Mouse (Mus musculus) heart, embryonic 15.5 days (tissue): Measurements from ENCODE around the gene Thap3. TPM values are rescaled to one million over a fixed set of nuclear protein-coding genes. Genes with fewer than 3 reads are reported as not detected.

Experiments
- ATAC-seq: fragments of 200-750 bp; cut with Nextera tagmentation; replicated peaks from 2 replicates; pipeline ENCODE4 v1.8.0; 2017; ENCODE audit warnings: low read depth, moderate TSS enrichment; ENCODE audit not compliant: insufficient number of reproducible peaks, insufficient read depth, low FRiP score
- H3K27ac ChIP-seq: fragments of 300-500 bp; sonication (generic); 2 replicates; pipeline ENCODE4 v1.5.1; 2015; ENCODE audit warnings: mild to moderate bottlenecking, inconsistent platforms
- H3K27me3 ChIP-seq: fragments of 300-500 bp; sonication (generic); 2 replicates; pipeline ENCODE4 v1.6.1; 2015; ENCODE audit warnings: inconsistent platforms
- H3K36me3 ChIP-seq: fragments of 300-500 bp; sonication (generic); 2 replicates; pipeline ENCODE4 v1.6.1; 2015; ENCODE audit warnings: mild to moderate bottlenecking, inconsistent platforms
- H3K4me1 ChIP-seq: fragments of 300-500 bp; sonication (generic); replicated peaks from 2 replicates; pipeline ENCODE4 v1.6.1; 2015; ENCODE audit warnings: inconsistent platforms
- H3K4me2 ChIP-seq: fragments of 300-500 bp; sonication (generic); 2 replicates; pipeline ENCODE4 v1.6.1; 2015; ENCODE audit warnings: inconsistent platforms, mild to moderate bottlenecking, moderate library complexity
- H3K4me3 ChIP-seq: fragments of 300-500 bp; sonication (generic); 2 replicates; pipeline ENCODE4 v1.5.1; 2015; ENCODE audit warnings: mild to moderate bottlenecking, inconsistent platforms
- H3K9ac ChIP-seq: fragments of 300-500 bp; sonication (generic); 2 replicates; pipeline ENCODE4 v1.6.1; 2015; ENCODE audit warnings: mild to moderate bottlenecking, inconsistent platforms
- H3K9me3 ChIP-seq: fragments of 300-500 bp; sonication (generic); replicated peaks from 2 replicates; pipeline ENCODE4 v1.6.1; 2016; ENCODE audit warnings: inconsistent platforms
- WGBS: fragments of 180-500 bp; shearing (Covaris S2); methylation state at CpG from one replicate; pipeline ENCODE4 v1.1.7; 2015; ENCODE audit warnings: mixed read lengths; 5-methylcytosine and 5-hydroxymethylcytosine counted together
- polyA plus RNA-seq: library from polyadenylated mRNA; unstranded; fragments of >200 nt; fragmentation: Nextera tagmentation; extraction: Ambion mirVana; gene quantifications from 2 replicates; pipeline ENCODE4 v1.2.1, GENCODE M21; 2015

Thap3 gene
- polyA plus RNA-seq, 1 experiment from 2014 or later: 26.3 TPM

DNA sequence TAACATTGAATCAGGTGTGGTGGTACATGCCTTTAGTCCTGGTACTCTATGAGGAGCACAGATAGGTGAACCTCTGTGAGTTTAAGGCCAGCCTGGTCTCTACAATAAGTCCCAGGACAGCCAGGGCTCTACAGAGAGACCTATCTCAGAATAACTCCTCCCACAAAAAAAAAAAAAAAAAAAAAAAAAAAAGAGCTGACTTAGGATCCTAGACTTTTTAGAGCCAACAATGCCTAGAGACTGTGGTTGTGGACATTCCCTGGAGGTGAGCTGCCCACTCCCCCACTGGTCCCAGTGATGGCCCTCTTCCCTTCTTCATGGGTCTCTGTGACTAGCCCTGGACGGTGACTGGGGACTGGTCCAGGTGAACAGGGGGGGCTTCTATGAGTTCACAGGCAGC, 33.0 kb downstream of the Thap3 start:
- ATAC-seq: no peak
- 88% methylated on average over 1 of the region's 1 CpGs for WGBS
- no peaks in the 10 kb centered on the region for H3K9me3 ChIP-seq
- no peak overlapping the region for H3K4me3 ChIP-seq
- no peaks in the 10 kb centered on the region; the same call in 1 of the 2 replicates for H3K4me1 ChIP-seq
- no peak overlapping the region for H3K4me2 ChIP-seq
- no peaks in the 10 kb centered on the region for H3K27me3 ChIP-seq
- no peak overlapping the region for H3K9ac ChIP-seq
- no peak overlapping the region for H3K27ac ChIP-seq
- H3K36me3 ChIP-seq: peaks cover 57% of the 10 kb centered on the region

GRCm38 (mm10) chr4:151953209-151953608, 35.6 kb downstream of the Thap3 start:
- ATAC-seq: no peak
- Histone ChIP-seq H3K4me3 (no peak overlapping the region), H3K9me3 (no peaks in the 10 kb centered on the region), H3K36me3 (peaks cover 43% of the 10 kb centered on the region), H3K27me3 (no peaks in the 10 kb centered on the region), H3K4me1 (peaks cover 20% of the 10 kb centered on the region), H3K4me2 (no peak overlapping the region), H3K9ac (no peak overlapping the region), H3K27ac (no peak overlapping the region)
- 72% methylated on average over 6 of the region's 6 CpGs for WGBS

- Histone ChIP-seq H3K4me3 (no peak overlapping the region), H3K27ac (no peak overlapping the region), H3K4me2 (no peak overlapping the region), H3K4me1 (peaks cover 25% of the 10 kb centered on the region), H3K9me3 (no peaks in the 10 kb centered on the region), H3K27me3 (no peaks in the 10 kb centered on the region), H3K36me3 (peaks cover 20% of the 10 kb centered on the region), H3K9ac (no peak overlapping the region)
- 74% methylated on average over 14 of the region's 14 CpGs for WGBS
- no peak; the same call in 1 of the 2 replicates for ATAC-seq
These were observed 40.0 kb downstream of the Thap3 start for GRCm38 (mm10) chr4:151948497-151949471.

DNA sequence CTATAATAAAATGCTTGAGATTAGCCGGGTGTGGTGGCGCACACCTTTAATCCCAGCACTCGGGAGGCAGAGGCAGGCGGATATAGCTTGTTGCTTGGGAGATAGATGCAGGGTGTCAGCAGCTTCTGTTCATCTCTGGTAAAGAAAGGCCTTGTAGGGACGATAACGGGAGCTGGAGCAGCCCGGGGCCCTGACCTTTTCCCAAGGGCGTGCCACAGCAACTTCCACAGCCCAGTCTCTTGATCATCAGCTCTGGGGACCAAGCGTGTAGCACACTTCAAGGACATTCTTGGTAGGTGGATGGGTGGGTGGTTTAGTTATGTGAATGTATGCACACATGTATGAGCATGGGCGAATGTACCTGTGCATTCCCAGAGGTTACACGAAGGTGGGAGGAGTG, 42.6 kb downstream of the Thap3 start:
- H3K27me3 ChIP-seq: no peaks in the 10 kb centered on the region
- H3K27ac ChIP-seq: no peak overlapping the region
- peaks cover 25% of the 10 kb centered on the region for H3K4me1 ChIP-seq
- no peaks in the 10 kb centered on the region for H3K9me3 ChIP-seq
- WGBS: 68% methylated on average over 11 of the region's 11 CpGs
- no peaks in the 10 kb centered on the region for H3K36me3 ChIP-seq
- no peak overlapping the region for H3K4me3 ChIP-seq
- ATAC-seq: no peak
- H3K4me2 ChIP-seq: no peak overlapping the region
- no peak overlapping the region for H3K9ac ChIP-seq

DNA sequence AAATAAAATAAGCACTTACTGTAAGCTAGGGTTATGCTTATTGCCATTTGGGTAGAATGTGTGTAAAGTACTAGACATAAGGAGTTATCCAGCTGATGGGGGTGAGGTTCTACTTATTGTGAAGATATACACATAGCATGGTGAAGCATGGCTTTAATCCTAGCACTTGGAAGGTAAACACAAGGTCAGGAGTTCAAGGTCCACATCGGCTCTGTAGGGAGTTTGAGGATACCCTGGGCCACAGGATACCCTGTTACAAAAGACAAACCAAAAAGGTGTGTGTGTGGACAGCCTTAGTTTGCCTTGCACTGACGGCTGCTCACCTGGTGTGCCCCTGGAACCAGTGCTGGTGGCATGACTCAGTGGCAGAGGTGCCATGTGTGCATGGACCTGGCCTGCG, 50.7 kb downstream of the Thap3 start:
- H3K9me3 ChIP-seq: no peaks in the 10 kb centered on the region
- no peaks in the 10 kb centered on the region for H3K27me3 ChIP-seq
- H3K36me3 ChIP-seq: no peaks in the 10 kb centered on the region
- no peak overlapping the region for H3K27ac ChIP-seq
- peaks cover 35% of the 10 kb centered on the region for H3K4me1 ChIP-seq
- H3K4me3 ChIP-seq: no peak overlapping the region
- WGBS: 91% methylated on average over 3 of the region's 3 CpGs
- H3K9ac ChIP-seq: no peak overlapping the region
- no peak overlapping the region for H3K4me2 ChIP-seq
- no peak for ATAC-seq

GRCm38 (mm10) chr4:151937441-151937840, 51.4 kb downstream of the Thap3 start:
- H3K4me3 ChIP-seq: no peak overlapping the region
- no peak overlapping the region for H3K9ac ChIP-seq
- no peak overlapping the region for H3K4me2 ChIP-seq
- H3K27me3 ChIP-seq: no peaks in the 10 kb centered on the region
- no peak for ATAC-seq
- no peaks in the 10 kb centered on the region for H3K9me3 ChIP-seq
- peaks cover 35% of the 10 kb centered on the region for H3K4me1 ChIP-seq
- H3K27ac ChIP-seq: no peak overlapping the region
- 85% methylated on average over 13 of the region's 13 CpGs for WGBS
- H3K36me3 ChIP-seq: no peaks in the 10 kb centered on the region

DNA sequence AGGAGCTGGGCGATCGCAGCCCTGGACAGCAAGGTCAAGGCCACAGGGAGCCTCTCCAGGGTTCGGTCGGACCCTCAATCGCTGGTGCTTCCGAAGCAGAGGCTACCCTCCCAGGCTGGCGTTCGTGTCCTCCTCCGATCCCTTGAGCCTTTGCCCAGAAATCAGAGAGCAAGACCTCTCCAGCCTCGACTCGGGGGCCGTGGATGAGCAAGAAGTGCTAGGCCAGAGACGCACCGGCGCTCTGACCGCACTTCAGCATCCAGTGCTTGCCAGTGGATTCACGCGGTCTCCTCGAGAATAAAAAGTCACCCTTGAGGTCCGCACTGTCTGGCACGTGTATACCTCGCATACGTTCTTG, 54.6 kb downstream of the Thap3 start:
- Histone ChIP-seq H3K9me3 (no peaks in the 10 kb centered on the region), H3K9ac (peak overlapping the region; percentile 90), H3K4me2 (peak overlapping the region; percentile 82), H3K4me1 (peaks cover 29% of the 10 kb centered on the region), H3K27ac (peak overlapping the region; percentile 43), H3K36me3 (no peaks in the 10 kb centered on the region), H3K27me3 (no peaks in the 10 kb centered on the region), H3K4me3 (peak overlapping the region; percentile 89)
- no peak for ATAC-seq
- under 1% methylated on average over 23 of the region's 23 CpGs for WGBS

GRCm38 (mm10) chr4:151933505-151934214, 55.1 kb downstream of the Thap3 start, which contains the start of gene Dnajc11:
Gene Dnajc11 (plus strand): TSS chr4:151933691.
- WGBS: under 1% methylated on average over 82 of the region's 83 CpGs
- H3K9ac ChIP-seq: peak within 1 kb of the TSS; percentile 90
- H3K9me3 ChIP-seq: no peaks in the 10 kb centered on the region
- H3K4me2 ChIP-seq: peak within 1 kb of the TSS; percentile 82
- ATAC-seq: peak; percentile 88
- H3K36me3 ChIP-seq: no peaks in the 10 kb centered on the region
- H3K27me3 ChIP-seq: no peaks in the 10 kb centered on the region
- H3K4me3 ChIP-seq: peak within 1 kb of the TSS; percentile 89
- H3K27ac ChIP-seq: peak within 1 kb of the TSS; percentile 43
- peaks cover 28% of the 10 kb centered on the region for H3K4me1 ChIP-seq

Other genes starting within 250 kb of the Thap3 start
- 116 and 165 TPM in 2 replicates for gene Camta1, start 127.1 kb downstream of the Thap3 start, polyA plus RNA-seq
- gene Dnajc11, start 55.3 kb downstream of the Thap3 start, polyA plus RNA-seq: 45.4 and 56.4 TPM in 2 replicates
- gene Phf13, start 7.3 kb upstream of the Thap3 start, polyA plus RNA-seq: 15.2 and 20.7 TPM in 2 replicates
- gene Klhl21, start 19.8 kb upstream of the Thap3 start, polyA plus RNA-seq: 26.1 and 30.9 TPM in 2 replicates
- 10.6 and 14.1 TPM in 2 replicates for gene Zbtb48, start 38.7 kb upstream of the Thap3 start, polyA plus RNA-seq
- 0.25 and 0.46 TPM in 2 replicates for gene Tas1r1, start 49.6 kb upstream of the Thap3 start, polyA plus RNA-seq
- gene Nol9, start 50.3 kb upstream of the Thap3 start, polyA plus RNA-seq: 13.9 and 20.7 TPM in 2 replicates
- 11.1 and 14.1 TPM in 2 replicates for gene Plekhg5, start 83.5 kb upstream of the Thap3 start, polyA plus RNA-seq
- 0.94 and 1.6 TPM in 2 replicates for gene Tnfrsf25, start 126.9 kb upstream of the Thap3 start, polyA plus RNA-seq
- gene Espn, start 163.4 kb upstream of the Thap3 start, polyA plus RNA-seq: 0.93 and 2.1 TPM in 2 replicates
- gene Hes2, start 169.9 kb upstream of the Thap3 start, polyA plus RNA-seq: 0.23 TPM in 1 of 2 replicates, not detected in the other
- gene Acot7, start 189.1 kb upstream of the Thap3 start, polyA plus RNA-seq: 58.4 and 73.4 TPM in 2 replicates